Mouse (Mus musculus): ENCODE measurements around the gene Eno3.

DNA sequence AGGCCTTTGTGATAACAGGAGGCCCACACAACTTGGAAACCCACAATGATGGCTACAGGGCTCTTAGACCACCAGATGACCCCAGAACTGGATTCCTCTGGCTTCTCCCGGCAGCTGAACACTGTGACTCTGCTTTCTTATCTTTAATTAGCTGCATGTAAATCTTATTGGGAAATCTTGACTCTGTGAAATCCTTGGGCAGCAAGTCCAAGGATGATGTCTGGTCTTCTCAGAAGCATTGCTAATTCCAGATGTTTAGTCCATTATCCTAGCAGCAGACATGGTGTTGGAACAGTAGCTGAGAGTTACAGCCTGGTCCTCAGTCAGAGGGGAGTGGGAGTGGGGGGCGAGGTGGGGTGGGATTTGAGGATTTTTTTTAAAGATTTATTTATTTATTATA is 28.6 kb upstream of the Eno3 start:
- no peak for TF ChIP-seq CTCF (conservative IDR thresholded peaks at IDR 0.05; ENCODE audit: low read length)
- TF ChIP-seq NANOG (IDR thresholded peaks at IDR 0.05; ENCODE audit: borderline replicate concordance, low read length): no peak

All from E14TG2a.4 (cell line).